In genomic region chr5:108758396-108758795, GRCm38 (mm10) we compare ENCODE assay signal across 9 mouse cellular contexts. TPM values are rescaled to one million over a fixed set of nuclear protein-coding genes. Genes with fewer than 3 reads are reported as not detected.
DNase-seq lines count a peak whose midpoint lies in the region; ATAC-seq and TF ChIP-seq lines count a peak whose summit lies in the region.
"Had no signal": no experiment of that assay in that cellular context is flagged by ENCODE, and none has a peak within 500 bp of the region (broad histone marks: within the 10 kb centered on the region; RNA-seq: fewer than 3 reads in every experiment).

No protein-coding gene starts in this region.

- no peaks in the 10 kb centered on the region for H3K27me3 ChIP-seq in E14TG2a.4 (ENCODE audit: insufficient read depth, low read length)
- H3K27me3 ChIP-seq in intestine, embryonic 14.5 days (replicated peaks; ENCODE audit: control insufficient read depth, insufficient read depth, low read length) = no peaks in the 10 kb centered on the region
- 0 out of 2 replicates have a peak, but pooled peaks cover 3% of the 10 kb centered on the region for H3K27me3 ChIP-seq in forebrain, embryonic 12.5 days

- no peak overlapping the region for H3K9ac ChIP-seq in intestine, embryonic 14.5 days (ENCODE audit: low read length)
- H3K9ac ChIP-seq in forebrain, embryonic 12.5 days = no peak overlapping the region

- no peak overlapping the region for H3K27ac ChIP-seq in intestine, embryonic 14.5 days (ENCODE audit: low read depth)
- H3K27ac ChIP-seq in forebrain, embryonic 12.5 days = no peak overlapping the region

- peak; percentile 62; the same call in 1 of the 2 replicates for ATAC-seq in intestine, embryonic 14.5 days (replicated peaks; ENCODE audit: low FRiP score, low TSS enrichment, low read depth)
- no peak for ATAC-seq in forebrain, embryonic 12.5 days (ENCODE audit: low FRiP score)

- TF ChIP-seq CTCF in E14TG2a.4 (conservative IDR thresholded peaks at IDR 0.05; ENCODE audit: low read length) = peak; percentile 54

- H3K4me3 ChIP-seq in E14TG2a.4 (replicated peaks; ENCODE audit: low read length) = no peak overlapping the region
- H3K4me3 ChIP-seq in intestine, embryonic 14.5 days (ENCODE audit: low read depth, low read length) = no peak overlapping the region
- H3K4me3 ChIP-seq in forebrain, embryonic 12.5 days (replicated peaks) = no peak overlapping the region

- H3K4me2 ChIP-seq in intestine, embryonic 14.5 days (ENCODE audit: low read length) = no peak overlapping the region
- H3K4me2 ChIP-seq in forebrain, embryonic 12.5 days = no peak overlapping the region

- H3K4me1 ChIP-seq in E14TG2a.4 (replicated peaks; ENCODE audit: low read depth, low read length) = no peaks in the 10 kb centered on the region
- H3K4me1 ChIP-seq in intestine, embryonic 14.5 days (replicated peaks; ENCODE audit: control insufficient read depth, insufficient read depth, low read length) = no peaks in the 10 kb centered on the region
- H3K4me1 ChIP-seq in forebrain, embryonic 12.5 days = no peaks in the 10 kb centered on the region

- no peaks in the 10 kb centered on the region for H3K9me3 ChIP-seq in E14TG2a.4 (ENCODE audit: low read length)
- H3K9me3 ChIP-seq in intestine, embryonic 14.5 days (ENCODE audit: control insufficient read depth, low read length) = no peaks in the 10 kb centered on the region
- no peaks in the 10 kb centered on the region for H3K9me3 ChIP-seq in forebrain, embryonic 12.5 days

- intact Hi-C loops in heart, postnatal 25 days (cut with DNase I) = no loop called here
- intact Hi-C loops in left cerebral cortex, postnatal 10 days (cut with DNase I) = no loop called here

- no peaks in the 10 kb centered on the region for H3K36me3 ChIP-seq in E14TG2a.4 (ENCODE audit: insufficient read depth, low read length)
- no peaks in the 10 kb centered on the region for H3K36me3 ChIP-seq in intestine, embryonic 14.5 days (ENCODE audit: control insufficient read depth, insufficient read depth, low read length)
- no peaks in the 10 kb centered on the region for H3K36me3 ChIP-seq in forebrain, embryonic 12.5 days (replicated peaks)

- DNase-seq in heart, adult 11 months = peak; percentile 43
- no peak for DNase-seq in heart, postnatal 25 days (ENCODE audit: low spot score)
- peak; percentile 6 for DNase-seq in c-Kit-positive CD71-negative TER-119-negative erythroid progenitor cells, embryonic 14.5 days (ENCODE audit: low read depth)
- peak; percentile 53 for DNase-seq in intestine, embryonic 14.5 days (ENCODE audit: low spot score)
- DNase-seq in left cerebral cortex, postnatal 10 days (ENCODE audit: extremely low spot score in 1 of 2, low spot score in 2 of 2) = peak; percentile 9 to 29
- DNase-seq in right cerebral cortex, postnatal 14 days = peak; percentile 40

- 55% methylated on average over 3 of the region's 3 CpGs for WGBS in intestine, embryonic 14.5 days
- WGBS in forebrain, embryonic 12.5 days = 57% methylated on average over 3 of the region's 3 CpGs

RNA-seq across cellular contexts. Expression of gene Rnf212, which starts 16.4 kb away (rescaled TPM):
- not detected for total RNA-seq in heart, postnatal 25 days (2021)
- polyA plus RNA-seq in intestine, embryonic 14.5 days (2014; fragmentation: Nextera tagmentation; extraction: Ambion mirVana) = not detected in 2 replicates
- total RNA-seq in left cerebral cortex, postnatal 10 days (2021) = not detected
- polyA plus RNA-seq in forebrain, embryonic 12.5 days (2016; fragmentation: Nextera tagmentation; extraction: Ambion mirVana) = 0.29 TPM in 1 of 2 replicates, not detected in the other
- total RNA-seq: hematopoietic stem cell, adult 5-6 weeks had no signal

RNA-seq across cellular contexts. Expression of gene Tmed11, which starts 36.8 kb away (rescaled TPM):
- total RNA-seq in heart, postnatal 25 days (2021) = not detected
- polyA plus RNA-seq in intestine, embryonic 14.5 days (2014; fragmentation: Nextera tagmentation; extraction: Ambion mirVana) = not detected in 2 replicates
- not detected for total RNA-seq in left cerebral cortex, postnatal 10 days (2021)
- not detected in 2 replicates for polyA plus RNA-seq in forebrain, embryonic 12.5 days (2016; fragmentation: Nextera tagmentation; extraction: Ambion mirVana)
- total RNA-seq: hematopoietic stem cell, adult 5-6 weeks had no signal

RNA-seq across cellular contexts. Expression of gene Vmn2r8, which starts 50.3 kb away (rescaled TPM):
- not detected for total RNA-seq in heart, postnatal 25 days (2021)
- polyA plus RNA-seq in intestine, embryonic 14.5 days (2014; fragmentation: Nextera tagmentation; extraction: Ambion mirVana) = not detected in 2 replicates
- not detected for total RNA-seq in left cerebral cortex, postnatal 10 days (2021)
- polyA plus RNA-seq in forebrain, embryonic 12.5 days (2016; fragmentation: Nextera tagmentation; extraction: Ambion mirVana) = not detected in 2 replicates
- total RNA-seq: hematopoietic stem cell, adult 5-6 weeks had no signal
